Mouse (Mus musculus): ENCODE data around the gene Clcn6. TPM values are rescaled to one million over a fixed set of nuclear protein-coding genes. Genes with fewer than 3 reads are reported as not detected.

The Clcn6 gene
- polyA plus RNA-seq, 1 experiment from 2014 or later = 7.4 TPM

GRCm38 (mm10) chr4:148071508-148071907 lies 32.9 kb upstream of the Clcn6 start:
- ATAC-seq (ENCODE audit: low read depth) = 0 out of 2 replicates have a peak, but pooled peaks have one; percentile 27

DNA sequence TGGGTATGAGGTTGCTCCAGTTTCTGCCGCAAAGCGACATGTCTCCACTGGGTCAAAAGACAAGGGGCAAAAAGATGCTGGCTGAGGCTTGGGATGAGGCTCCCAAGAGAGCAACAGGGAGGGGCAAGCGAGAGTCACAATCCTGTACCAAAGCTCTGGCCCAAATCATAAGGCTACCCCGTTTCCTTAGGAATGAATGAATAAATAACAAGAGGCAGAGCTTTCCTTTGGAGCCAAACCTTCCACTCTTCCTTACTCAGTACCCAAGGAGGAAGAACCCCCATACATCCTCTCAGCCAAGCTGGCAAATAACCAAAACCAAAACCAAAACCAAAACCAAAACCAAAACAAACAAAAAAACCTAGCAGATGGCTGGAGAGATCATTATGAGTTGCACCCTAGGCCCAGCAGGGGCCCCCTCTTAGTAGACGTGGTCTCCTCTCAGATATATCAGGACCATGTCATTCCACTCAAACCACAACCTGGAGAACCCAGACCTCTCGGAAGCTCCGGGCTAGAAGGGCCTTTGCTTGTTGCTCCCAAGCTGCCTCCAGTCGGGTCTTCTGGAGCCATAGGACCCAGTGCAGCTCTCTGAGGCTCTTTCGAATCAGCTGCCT lies 31.1 kb upstream of the Clcn6 start:
- ATAC-seq (ENCODE audit: low read depth) (no peak), DNase-seq (ENCODE audit: low spot score) (no peak)
- Histone ChIP-seq H3K36me3 (ENCODE audit: control insufficient read depth, insufficient read depth, low read length) (no peaks in the 10 kb centered on the region), H3K9me3 (ENCODE audit: control insufficient read depth, low read length) (no peaks in the 10 kb centered on the region), H3K27me3 (replicated peaks; ENCODE audit: control insufficient read depth, insufficient read depth, low read length) (no peaks in the 10 kb centered on the region), H3K4me1 (ENCODE audit: control insufficient read depth, insufficient read depth, low read length) (no peaks in the 10 kb centered on the region), H3K27ac (replicated peaks; ENCODE audit: low read depth, low read length) (no peak overlapping the region), H3K4me3 (ENCODE audit: low read depth, low read length) (no peak overlapping the region), H3K4me2 (ENCODE audit: low read depth, low read length) (no peak overlapping the region), H3K9ac (ENCODE audit: low read depth, low read length) (no peak overlapping the region)
- WGBS = 80% methylated on average over 9 of the region's 9 CpGs

More at GRCm38 (mm10) chr4:148071508-148071907, 32.9 kb upstream of the Clcn6 start:
- Histone ChIP-seq H3K27ac (replicated peaks; ENCODE audit: low read depth, low read length) (no peak overlapping the region), H3K27me3 (replicated peaks; ENCODE audit: control insufficient read depth, insufficient read depth, low read length) (no peaks in the 10 kb centered on the region), H3K9ac (ENCODE audit: low read depth, low read length) (no peak overlapping the region), H3K9me3 (ENCODE audit: control insufficient read depth, low read length) (no peaks in the 10 kb centered on the region), H3K36me3 (ENCODE audit: control insufficient read depth, insufficient read depth, low read length) (no peaks in the 10 kb centered on the region), H3K4me3 (ENCODE audit: low read depth, low read length) (no peak overlapping the region), H3K4me1 (ENCODE audit: control insufficient read depth, insufficient read depth, low read length) (no peaks in the 10 kb centered on the region), H3K4me2 (ENCODE audit: low read depth, low read length) (no peak overlapping the region)
- DNase-seq (ENCODE audit: low spot score) = peak; percentile 41
- 41% methylated on average over 4 of the region's 5 CpGs for WGBS

GRCm38 (mm10) chr4:148067346-148067745 lies 28.7 kb upstream of the Clcn6 start:
- no peak overlapping the region for H3K4me2 ChIP-seq (ENCODE audit: low read depth, low read length)
- no peak overlapping the region for H3K4me3 ChIP-seq (ENCODE audit: low read depth, low read length)
- H3K27me3 ChIP-seq (replicated peaks; ENCODE audit: control insufficient read depth, insufficient read depth, low read length) = no peaks in the 10 kb centered on the region
- DNase-seq (ENCODE audit: low spot score) (no peak), ATAC-seq (ENCODE audit: low read depth) (no peak)
- no peaks in the 10 kb centered on the region for H3K9me3 ChIP-seq (ENCODE audit: control insufficient read depth, low read length)
- H3K9ac ChIP-seq (ENCODE audit: low read depth, low read length) = no peak overlapping the region
- H3K36me3 ChIP-seq (ENCODE audit: control insufficient read depth, insufficient read depth, low read length) = no peaks in the 10 kb centered on the region
- no peaks in the 10 kb centered on the region for H3K4me1 ChIP-seq (ENCODE audit: control insufficient read depth, insufficient read depth, low read length)
- WGBS = 90% methylated on average over 8 of the region's 8 CpGs
- H3K27ac ChIP-seq (replicated peaks; ENCODE audit: low read depth, low read length) = no peak overlapping the region

DNA sequence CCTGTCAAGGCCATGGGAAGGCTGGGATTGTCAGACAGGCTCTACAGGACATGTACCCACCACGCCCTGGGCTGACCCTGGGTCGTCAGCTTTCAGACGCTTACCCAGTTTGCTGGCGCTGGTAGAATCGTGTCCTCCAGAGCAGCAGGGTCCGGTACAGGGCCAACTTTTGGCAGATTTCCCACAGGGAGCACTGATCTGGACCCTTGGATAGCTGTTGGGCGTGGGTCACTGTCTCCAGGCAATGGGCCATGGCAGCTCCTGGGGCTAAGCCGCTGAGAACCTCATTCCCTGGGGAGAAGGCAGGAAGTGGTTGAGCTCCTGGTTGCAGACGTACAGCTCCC lies 27.8 kb upstream of the Clcn6 start:
- Histone ChIP-seq H3K27ac (replicated peaks; ENCODE audit: low read depth, low read length) (no peak overlapping the region), H3K4me3 (ENCODE audit: low read depth, low read length) (no peak overlapping the region), H3K36me3 (ENCODE audit: control insufficient read depth, insufficient read depth, low read length) (no peaks in the 10 kb centered on the region), H3K4me1 (ENCODE audit: control insufficient read depth, insufficient read depth, low read length) (no peaks in the 10 kb centered on the region), H3K9me3 (ENCODE audit: control insufficient read depth, low read length) (no peaks in the 10 kb centered on the region), H3K27me3 (replicated peaks; ENCODE audit: control insufficient read depth, insufficient read depth, low read length) (no peaks in the 10 kb centered on the region), H3K9ac (ENCODE audit: low read depth, low read length) (no peak overlapping the region), H3K4me2 (ENCODE audit: low read depth, low read length) (no peak overlapping the region)
- 48% methylated on average over 7 of the region's 9 CpGs for WGBS
- peak; percentile 17 for DNase-seq (ENCODE audit: low spot score)
- no peak for ATAC-seq (ENCODE audit: low read depth)

GRCm38 (mm10) chr4:148065702-148066400 lies 27.2 kb upstream of the Clcn6 start:
- H3K27me3 ChIP-seq (replicated peaks; ENCODE audit: control insufficient read depth, insufficient read depth, low read length) = no peaks in the 10 kb centered on the region
- H3K27ac ChIP-seq (replicated peaks; ENCODE audit: low read depth, low read length) = no peak overlapping the region
- DNase-seq (ENCODE audit: low spot score) (no peak), ATAC-seq (ENCODE audit: low read depth) (no peak)
- no peak overlapping the region for H3K4me3 ChIP-seq (ENCODE audit: low read depth, low read length)
- no peaks in the 10 kb centered on the region for H3K9me3 ChIP-seq (ENCODE audit: control insufficient read depth, low read length)
- 32% methylated on average over 6 of the region's 6 CpGs for WGBS
- H3K36me3 ChIP-seq (ENCODE audit: control insufficient read depth, insufficient read depth, low read length) = no peaks in the 10 kb centered on the region
- no peak overlapping the region for H3K9ac ChIP-seq (ENCODE audit: low read depth, low read length)
- no peak overlapping the region for H3K4me2 ChIP-seq (ENCODE audit: low read depth, low read length)
- H3K4me1 ChIP-seq (ENCODE audit: control insufficient read depth, insufficient read depth, low read length) = no peaks in the 10 kb centered on the region

DNA sequence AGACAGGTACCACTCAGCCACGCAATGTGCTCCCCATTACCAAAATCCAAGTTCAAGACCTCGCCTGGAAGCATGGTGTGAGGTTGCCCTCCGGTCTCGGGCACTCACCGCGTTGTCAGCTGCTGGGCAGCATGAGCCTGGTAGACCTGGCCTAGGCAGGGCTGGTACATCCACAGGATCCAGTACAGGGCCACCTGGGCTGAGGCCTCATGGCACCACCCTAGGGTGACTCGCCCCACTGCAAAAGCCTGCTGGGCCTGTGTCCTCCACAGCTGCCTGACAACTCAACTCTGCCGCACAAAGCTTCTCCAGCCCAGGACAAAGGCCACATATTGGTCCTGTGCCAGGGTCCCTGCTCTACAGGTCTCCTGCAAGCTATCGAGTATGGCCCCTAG lies 22.5 kb upstream of the Clcn6 start:
- Histone ChIP-seq H3K36me3 (ENCODE audit: control insufficient read depth, insufficient read depth, low read length) (peaks cover 23% of the 10 kb centered on the region), H3K9me3 (ENCODE audit: control insufficient read depth, low read length) (no peaks in the 10 kb centered on the region), H3K4me2 (ENCODE audit: low read depth, low read length) (no peak overlapping the region), H3K9ac (ENCODE audit: low read depth, low read length) (no peak overlapping the region), H3K4me3 (ENCODE audit: low read depth, low read length) (no peak overlapping the region), H3K4me1 (ENCODE audit: control insufficient read depth, insufficient read depth, low read length) (no peaks in the 10 kb centered on the region), H3K27ac (replicated peaks; ENCODE audit: low read depth, low read length) (no peak overlapping the region), H3K27me3 (replicated peaks; ENCODE audit: control insufficient read depth, insufficient read depth, low read length) (no peaks in the 10 kb centered on the region)
- WGBS = 82% methylated on average over 9 of the region's 9 CpGs
- ATAC-seq (ENCODE audit: low read depth) (no peak), DNase-seq (ENCODE audit: low spot score) (no peak)

GRCm38 (mm10) chr4:148060120-148061085 lies 21.8 kb upstream of the Clcn6 start:
- peak; percentile 40 for DNase-seq (ENCODE audit: low spot score)
- no peaks in the 10 kb centered on the region for H3K4me1 ChIP-seq (ENCODE audit: control insufficient read depth, insufficient read depth, low read length)
- peaks cover 30% of the 10 kb centered on the region for H3K36me3 ChIP-seq (ENCODE audit: control insufficient read depth, insufficient read depth, low read length)
- H3K9me3 ChIP-seq (ENCODE audit: control insufficient read depth, low read length) = no peaks in the 10 kb centered on the region
- no peaks in the 10 kb centered on the region for H3K27me3 ChIP-seq (replicated peaks; ENCODE audit: control insufficient read depth, insufficient read depth, low read length)
- H3K27ac ChIP-seq (replicated peaks; ENCODE audit: low read depth, low read length) = no peak overlapping the region
- peak; percentile 41 for ATAC-seq (ENCODE audit: low read depth)
- no peak overlapping the region for H3K4me2 ChIP-seq (ENCODE audit: low read depth, low read length)
- no peak overlapping the region for H3K9ac ChIP-seq (ENCODE audit: low read depth, low read length)
- H3K4me3 ChIP-seq (ENCODE audit: low read depth, low read length) = no peak overlapping the region
- 48% methylated on average over 13 of the region's 13 CpGs for WGBS

- Histone ChIP-seq H3K9me3 (ENCODE audit: control insufficient read depth, low read length) (no peaks in the 10 kb centered on the region), H3K4me2 (ENCODE audit: low read depth, low read length) (no peak overlapping the region), H3K27me3 (replicated peaks; ENCODE audit: control insufficient read depth, insufficient read depth, low read length) (no peaks in the 10 kb centered on the region), H3K27ac (replicated peaks; ENCODE audit: low read depth, low read length) (no peak overlapping the region), H3K9ac (ENCODE audit: low read depth, low read length) (no peak overlapping the region), H3K4me1 (ENCODE audit: control insufficient read depth, insufficient read depth, low read length) (no peaks in the 10 kb centered on the region), H3K36me3 (ENCODE audit: control insufficient read depth, insufficient read depth, low read length) (peaks cover 44% of the 10 kb centered on the region), H3K4me3 (ENCODE audit: low read depth, low read length) (no peak overlapping the region)
- DNase-seq (ENCODE audit: low spot score) = no peak
- 86% methylated on average over 6 of the region's 6 CpGs for WGBS
- no peak for ATAC-seq (ENCODE audit: low read depth)
Measured at GRCm38 (mm10) chr4:148058993-148059392, 20.4 kb upstream of the Clcn6 start.

Data from embryonic facial prominence, embryonic 14.5 days (tissue).